Mouse (Mus musculus): ENCODE measurements around the gene Fubp1. TPM values are rescaled to one million over a fixed set of nuclear protein-coding genes. Genes with fewer than 3 reads are reported as not detected.

Gene Fubp1
- 299 and 328 TPM in 2 replicates for polyA plus RNA-seq (2012; rRNA removed)

GRCm38 (mm10) chr3:152209967-152210634, at the start of gene Fubp1, which contains the start of gene Dnajb4:
TSS of gene Fubp1 (plus strand) at chr3:152210422.
TSS of gene Dnajb4 (minus strand) at chr3:152210302.

GRCm38 (mm10) chr3:152166099-152166423, 44.2 kb upstream of the Fubp1 start, which contains the start of gene Gipc2:
TSS of gene Gipc2 (minus strand) at chr3:152166230.

GRCm38 (mm10) chr3:152266036-152266421, 55.8 kb downstream of the Fubp1 start, which contains the start of gene Nexn:
TSS of gene Nexn (minus strand) at chr3:152266350.

Other genes starting within 250 kb of the Fubp1 start
- 4.0 and 4.8 TPM in 2 replicates for gene Gipc2, start 44.2 kb upstream of the Fubp1 start, polyA plus RNA-seq (2012; rRNA removed)
- 19.0 and 20.7 TPM in 2 replicates for gene Dnajb4, start 120 bp upstream of the Fubp1 start, polyA plus RNA-seq (2012; rRNA removed)
- gene Nexn, start 55.9 kb downstream of the Fubp1 start, polyA plus RNA-seq (2012; rRNA removed) = 0.60 and 2.7 TPM in 2 replicates
- gene Miga1, start 130.0 kb downstream of the Fubp1 start, polyA plus RNA-seq (2012; rRNA removed) = 21.6 and 24.0 TPM in 2 replicates
- 96.8 and 110 TPM in 2 replicates for gene Usp33, start 136.1 kb downstream of the Fubp1 start, polyA plus RNA-seq (2012; rRNA removed)
- gene Zzz3, start 185.1 kb downstream of the Fubp1 start, polyA plus RNA-seq (2012; rRNA removed) = 32.4 TPM in 2 replicates